Mouse (Mus musculus) stomach, embryonic 14.5 days (tissue): ENCODE measurements around the gene Pde1b. TPM values are rescaled to one million over a fixed set of nuclear protein-coding genes. Genes with fewer than 3 reads are reported as not detected.

Experiments
- ATAC-seq: fragments of 200-750 bp; cut with Nextera tagmentation; 2 replicates; pipeline ENCODE4 v1.8.0; 2017; ENCODE audit warnings: low read depth, moderate TSS enrichment; ENCODE audit not compliant: insufficient number of reproducible peaks, insufficient read depth, low FRiP score
- H3K27ac ChIP-seq: fragments of 300-500 bp; sonication (generic); 2 replicates; pipeline ENCODE4 v1.5.1; 2014; ENCODE audit warnings: mild to moderate bottlenecking, low read length, moderate library complexity, mixed read lengths
- H3K27me3 ChIP-seq: fragments of 300-500 bp; sonication (generic); 2 replicates; pipeline ENCODE4 v1.6.1; 2014; ENCODE audit warnings: low read length, control low read depth, mixed read lengths; ENCODE audit not compliant: control insufficient read depth, insufficient read depth
- H3K36me3 ChIP-seq: fragments of 300-500 bp; sonication (generic); 2 replicates; pipeline ENCODE4 v1.6.1; 2014; ENCODE audit warnings: mild to moderate bottlenecking, control low read depth, low read length, moderate library complexity, mixed read lengths; ENCODE audit not compliant: control insufficient read depth, insufficient read depth
- H3K4me1 ChIP-seq: fragments of 300-500 bp; sonication (generic); 2 replicates; pipeline ENCODE4 v1.6.1; 2014; ENCODE audit warnings: low read length, control low read depth, mixed read lengths; ENCODE audit not compliant: control insufficient read depth, insufficient read depth
- H3K4me2 ChIP-seq: fragments of 300-500 bp; sonication (generic); replicated peaks from 2 replicates; pipeline ENCODE4 v1.6.1; 2014; ENCODE audit warnings: low read depth, low read length, control low read depth
- H3K4me3 ChIP-seq: fragments of 300-500 bp; sonication (generic); 2 replicates; pipeline ENCODE4 v1.5.1; 2014; ENCODE audit warnings: low read depth, low read length, control low read depth
- H3K9ac ChIP-seq: fragments of 300-500 bp; sonication (generic); replicated peaks from 2 replicates; pipeline ENCODE4 v1.6.1; 2014; ENCODE audit warnings: low read depth, mild to moderate bottlenecking, control low read depth, low read length, moderate library complexity, mixed read lengths
- H3K9me3 ChIP-seq: fragments of 300-500 bp; sonication (generic); 2 replicates; pipeline ENCODE4 v1.6.1; 2016; ENCODE audit warnings: low read depth, low read length, control low read depth; ENCODE audit not compliant: control insufficient read depth
- WGBS: fragments of 180-500 bp; shearing (Covaris S2); extraction: QIAGEN DNeasy Blood & Tissue Kit; methylation state at CpG from one replicate; pipeline ENCODE4 v1.1.7; 2014; 5-methylcytosine and 5-hydroxymethylcytosine counted together
- polyA plus RNA-seq: library from polyadenylated mRNA; unstranded; fragments of >200 nt; fragmentation: Nextera tagmentation; extraction: Ambion mirVana; gene quantifications from 2 replicates; pipeline ENCODE4 v1.2.1, GENCODE M21; 2014

The Pde1b gene
- polyA plus RNA-seq, 1 experiment from 2014 or later, result 15.8 TPM

GRCm38 (mm10) chr15:103473769-103474168 lies 29.1 kb upstream of the Pde1b start:
- no peak overlapping the region for H3K4me2 ChIP-seq
- no peaks in the 10 kb centered on the region for H3K27me3 ChIP-seq
- no peak overlapping the region for H3K4me3 ChIP-seq
- 0 out of 2 replicates have a peak, but pooled peaks cover 2% of the 10 kb centered on the region for H3K4me1 ChIP-seq
- H3K27ac ChIP-seq, result no peak overlapping the region
- WGBS, result 79% methylated on average over 5 of the region's 5 CpGs
- H3K9ac ChIP-seq, result no peak overlapping the region
- ATAC-seq, result no peak
- no peaks in the 10 kb centered on the region for H3K9me3 ChIP-seq
- no peaks in the 10 kb centered on the region for H3K36me3 ChIP-seq

DNA sequence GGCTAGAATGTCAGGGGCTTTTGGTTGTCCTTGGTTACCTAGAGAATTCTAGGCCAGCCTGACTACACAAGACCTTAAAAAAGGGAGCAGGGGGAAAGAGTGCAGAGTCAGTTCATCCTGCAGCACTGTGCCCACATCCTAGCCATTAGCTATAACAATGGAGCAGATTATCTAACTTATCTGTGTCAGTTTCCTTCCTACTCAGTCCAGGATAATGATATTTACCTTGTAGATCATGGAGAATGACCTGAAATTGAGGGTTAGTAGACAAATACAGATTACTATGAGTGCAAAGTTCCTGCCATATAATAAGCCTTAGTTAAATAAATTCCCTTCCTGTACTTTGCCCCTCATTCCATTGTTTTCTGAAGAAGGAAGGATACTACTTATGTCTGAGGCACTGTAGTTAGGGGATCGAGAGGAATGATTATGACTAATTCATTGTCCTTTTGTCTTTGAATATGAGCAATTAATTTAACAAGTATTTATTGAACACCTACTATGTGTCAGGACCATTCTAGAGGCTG lies 23.7 kb upstream of the Pde1b start:
- Histone ChIP-seq H3K27ac (no peak overlapping the region), H3K36me3 (no peaks in the 10 kb centered on the region), H3K27me3 (no peaks in the 10 kb centered on the region), H3K9me3 (no peaks in the 10 kb centered on the region), H3K4me2 (no peak overlapping the region), H3K9ac (no peak overlapping the region), H3K4me3 (no peak overlapping the region), H3K4me1 (no peaks in the 10 kb centered on the region)
- ATAC-seq, result no peak
- 64% methylated on average over 1 of the region's 1 CpGs for WGBS

DNA sequence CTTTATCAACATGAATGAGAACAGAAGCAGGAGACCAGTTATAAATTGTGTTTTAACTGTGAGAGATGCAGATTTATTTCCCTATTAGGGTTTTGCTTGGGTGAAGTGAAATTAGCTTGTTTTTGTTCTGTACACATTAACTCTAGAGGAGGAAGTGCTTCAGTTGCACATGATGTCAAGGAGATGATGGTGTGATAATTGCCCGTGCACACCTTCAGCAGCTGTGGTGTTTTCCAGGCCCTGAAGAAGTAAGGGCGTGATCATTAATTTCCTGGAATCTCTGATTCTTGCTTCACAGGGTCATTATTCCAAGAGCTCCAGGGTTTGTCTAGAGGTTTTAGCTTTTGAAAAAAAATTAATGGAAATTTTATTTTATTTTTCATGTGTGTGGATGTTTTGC lies 22.7 kb upstream of the Pde1b start:
- H3K4me3 ChIP-seq, result no peak overlapping the region
- 60% methylated on average over 2 of the region's 2 CpGs for WGBS
- H3K4me1 ChIP-seq, result no peaks in the 10 kb centered on the region
- H3K36me3 ChIP-seq, result no peaks in the 10 kb centered on the region
- no peak for ATAC-seq
- no peak overlapping the region for H3K4me2 ChIP-seq
- no peaks in the 10 kb centered on the region for H3K9me3 ChIP-seq
- H3K27me3 ChIP-seq, result no peaks in the 10 kb centered on the region
- no peak overlapping the region for H3K9ac ChIP-seq
- H3K27ac ChIP-seq, result no peak overlapping the region

DNA sequence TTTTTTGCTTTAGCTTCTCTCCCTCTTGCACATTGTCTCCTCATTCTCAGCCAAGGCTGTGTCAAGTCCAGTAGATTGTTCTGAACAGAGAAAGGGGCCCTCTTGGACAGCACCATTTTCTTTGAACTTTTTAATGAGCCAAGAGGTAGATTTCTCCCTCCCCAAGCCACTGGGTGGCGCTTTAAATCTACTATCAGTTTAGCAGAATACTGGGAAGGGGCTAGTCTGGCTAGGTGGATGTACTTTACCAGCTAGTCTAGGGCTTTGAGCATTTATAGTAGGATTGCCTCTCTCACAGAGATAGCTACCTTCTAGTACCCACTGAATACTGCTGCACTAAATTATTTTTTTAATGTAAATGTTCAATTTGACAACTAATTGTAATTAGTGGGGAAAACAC lies 20.3 kb upstream of the Pde1b start:
- H3K4me3 ChIP-seq, result no peak overlapping the region
- H3K9me3 ChIP-seq, result no peaks in the 10 kb centered on the region
- no peak overlapping the region for H3K9ac ChIP-seq
- no peak overlapping the region for H3K27ac ChIP-seq
- 3% methylated on average over 1 of the region's 1 CpGs for WGBS
- H3K36me3 ChIP-seq, result no peaks in the 10 kb centered on the region
- H3K4me2 ChIP-seq, result no peak overlapping the region
- H3K27me3 ChIP-seq, result no peaks in the 10 kb centered on the region
- no peak for ATAC-seq
- H3K4me1 ChIP-seq, result 0 out of 2 replicates have a peak, but pooled peaks cover 2% of the 10 kb centered on the region

- no peaks in the 10 kb centered on the region for H3K27me3 ChIP-seq
- H3K36me3 ChIP-seq, result no peaks in the 10 kb centered on the region
- 54% methylated on average over 2 of the region's 2 CpGs for WGBS
- H3K9me3 ChIP-seq, result no peaks in the 10 kb centered on the region
- H3K9ac ChIP-seq, result no peak overlapping the region
- H3K27ac ChIP-seq, result no peak overlapping the region
- 0 out of 2 replicates have a peak, but pooled peaks cover 3% of the 10 kb centered on the region for H3K4me1 ChIP-seq
- no peak overlapping the region for H3K4me2 ChIP-seq
- H3K4me3 ChIP-seq, result no peak overlapping the region
- no peak for ATAC-seq
Measured at GRCm38 (mm10) chr15:103484490-103484889, 18.3 kb upstream of the Pde1b start.

- Histone ChIP-seq H3K27me3 (no peaks in the 10 kb centered on the region), H3K27ac (no peak overlapping the region), H3K36me3 (no peaks in the 10 kb centered on the region), H3K4me3 (no peak overlapping the region), H3K4me2 (no peak overlapping the region), H3K9ac (no peak overlapping the region), H3K4me1 (0 out of 2 replicates have a peak, but pooled peaks cover 3% of the 10 kb centered on the region), H3K9me3 (no peaks in the 10 kb centered on the region)
- WGBS, result 67% methylated on average over 3 of the region's 3 CpGs
- no peak for ATAC-seq
Measured at GRCm38 (mm10) chr15:103485106-103485505, 17.7 kb upstream of the Pde1b start.

- 0 out of 2 replicates have a peak, but pooled peaks cover 3% of the 10 kb centered on the region for H3K4me1 ChIP-seq
- no peak overlapping the region for H3K27ac ChIP-seq
- no peak overlapping the region for H3K4me2 ChIP-seq
- H3K9me3 ChIP-seq, result no peaks in the 10 kb centered on the region
- no peak overlapping the region for H3K4me3 ChIP-seq
- H3K36me3 ChIP-seq, result no peaks in the 10 kb centered on the region
- no peak for ATAC-seq
- WGBS, result 39% methylated on average over 1 of the region's 1 CpGs
- H3K9ac ChIP-seq, result no peak overlapping the region
- H3K27me3 ChIP-seq, result no peaks in the 10 kb centered on the region
Measured at GRCm38 (mm10) chr15:103486658-103487057, 16.2 kb upstream of the Pde1b start.

DNA sequence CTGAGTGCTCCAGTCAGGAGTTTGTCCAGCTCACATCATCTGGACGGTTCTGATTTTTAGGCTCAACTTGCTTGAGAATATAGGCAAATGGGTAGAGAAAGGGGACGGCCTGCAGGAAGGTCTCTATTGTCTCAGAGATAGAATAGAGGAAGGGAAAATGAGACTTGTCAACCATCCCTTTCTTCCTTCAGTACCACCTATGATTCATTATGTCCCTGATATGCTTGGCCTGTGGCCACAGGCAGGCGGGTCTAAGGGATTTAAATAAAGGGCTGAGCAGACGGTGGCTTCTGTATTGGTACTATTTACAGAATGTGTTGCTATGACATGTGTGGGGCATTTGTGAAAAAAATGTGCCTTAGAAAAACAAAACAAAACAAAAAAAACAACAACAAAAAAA lies 14.5 kb upstream of the Pde1b start:
- no peaks in the 10 kb centered on the region for H3K27me3 ChIP-seq
- no peak overlapping the region for H3K4me3 ChIP-seq
- no peaks in the 10 kb centered on the region for H3K9me3 ChIP-seq
- H3K4me2 ChIP-seq, result no peak overlapping the region
- ATAC-seq, result no peak
- H3K36me3 ChIP-seq, result no peaks in the 10 kb centered on the region
- WGBS, result 58% methylated on average over 4 of the region's 4 CpGs
- H3K4me1 ChIP-seq, result peaks cover 3% of the 10 kb centered on the region; the same call in 1 of the 2 replicates
- no peak overlapping the region; the same call in 1 of the 2 replicates for H3K27ac ChIP-seq
- no peak overlapping the region for H3K9ac ChIP-seq
